Mouse (Mus musculus) inflammation-experienced regulatory T-cells, adult 6 months (primary cell): Measurements from ENCODE around the gene Maml3. TPM values are rescaled to one million over a fixed set of nuclear protein-coding genes. Genes with fewer than 3 reads are reported as not detected.

ENCODE experiments used
- ATAC-seq: one replicate; pipeline ENCODE4 v1.8.0; 2017
- polyA plus RNA-seq, 3 experiments: library from polyadenylated mRNA; unstranded; fragments of 100-300 nt; shearing (Covaris generic); gene quantifications; one replicate each; pipeline ENCODE4 v1.2.1; 2017

The Maml3 gene
- polyA plus RNA-seq, 3 experiments from 2014 or later = 0.68 to 2.2 TPM; not detected in 1

- no peak for ATAC-seq
These were observed 328.8 kb downstream of the Maml3 start for GRCm38 (mm10) chr3:51776018-51776611.

GRCm38 (mm10) chr3:51773587-51773986, 331.3 kb downstream of the Maml3 start:
- no peak for ATAC-seq

DNA sequence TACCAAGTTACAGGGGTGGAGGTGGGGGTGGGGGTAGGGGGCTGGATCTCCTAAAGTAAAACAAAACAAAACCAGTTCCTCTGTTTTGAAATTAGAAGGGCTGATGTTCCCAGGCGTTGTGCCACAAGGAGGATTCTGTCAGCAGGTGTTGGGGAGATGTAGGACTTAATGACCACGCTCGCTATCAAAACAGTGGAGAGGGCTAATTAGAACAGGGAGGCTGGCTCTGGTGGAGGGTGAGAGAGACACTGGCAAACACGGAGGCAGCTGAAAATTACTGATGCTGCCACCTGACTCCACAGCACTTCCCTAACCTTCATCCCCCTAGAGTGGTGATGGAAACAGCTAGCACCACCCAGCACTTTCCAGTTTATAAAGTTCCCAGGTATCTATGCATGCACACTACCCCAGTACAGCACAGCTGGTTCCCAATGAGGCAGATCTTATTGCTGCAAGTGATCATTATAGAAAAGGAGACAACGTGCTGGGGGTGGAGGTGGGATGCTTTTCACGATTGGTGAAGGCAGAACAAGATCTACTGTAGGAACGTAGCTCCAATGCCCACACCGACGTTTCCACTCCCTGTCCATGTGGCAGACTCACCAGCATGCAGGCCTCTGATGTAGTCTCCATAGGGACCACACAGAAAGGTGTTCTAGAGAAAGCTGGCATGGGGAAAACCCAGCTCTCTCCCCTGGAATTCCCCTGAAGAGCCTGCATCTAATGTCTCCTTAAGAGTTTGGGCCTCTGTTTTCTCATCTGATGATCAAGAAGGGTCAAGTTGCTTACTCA, 332.8 kb downstream of the Maml3 start:
- peak; percentile 62 for ATAC-seq

DNA sequence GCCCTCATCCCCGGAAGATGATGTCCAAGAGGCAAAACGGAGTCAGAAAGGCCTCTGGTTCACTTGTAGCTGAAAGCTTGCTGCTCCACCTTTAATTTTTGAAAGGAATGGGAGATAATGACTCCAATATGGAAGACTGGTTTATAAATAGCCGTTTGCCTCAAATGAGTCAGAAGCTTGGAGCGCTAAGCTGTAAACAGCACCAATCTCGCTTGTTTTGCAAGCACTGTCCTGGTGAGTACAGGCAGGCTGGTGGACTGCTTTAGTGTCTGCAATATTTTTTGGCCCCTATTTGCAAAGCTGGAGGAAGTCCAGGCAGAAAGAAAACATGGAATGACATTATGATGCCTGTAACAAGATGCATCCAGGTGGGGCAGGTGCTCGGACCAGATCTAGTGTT, 335.7 kb downstream of the Maml3 start:
- no peak for ATAC-seq

GRCm38 (mm10) chr3:51765220-51765923, 339.5 kb downstream of the Maml3 start:
- no peak for ATAC-seq

GRCm38 (mm10) chr3:51764175-51764574, 340.7 kb downstream of the Maml3 start:
- no peak for ATAC-seq

DNA sequence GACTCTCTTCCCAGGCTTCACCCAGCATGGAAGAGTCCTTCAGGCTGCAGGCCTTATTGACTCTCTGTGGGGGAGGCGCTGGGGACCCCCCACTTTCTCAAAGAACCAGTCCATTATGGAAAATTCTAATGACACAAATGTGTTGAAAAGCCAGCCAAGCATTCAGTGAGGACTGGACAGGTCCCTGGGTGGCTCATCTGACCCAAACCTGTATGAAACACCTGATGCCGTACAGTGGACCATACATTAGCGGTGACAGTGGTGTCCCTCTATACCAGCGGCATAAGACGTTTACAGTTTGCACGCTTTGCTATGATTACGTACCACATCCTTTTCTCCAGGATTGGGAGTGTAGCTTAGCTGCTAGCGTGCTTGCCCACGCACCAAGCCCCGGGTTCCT, 342.0 kb downstream of the Maml3 start:
- no peak for ATAC-seq

DNA sequence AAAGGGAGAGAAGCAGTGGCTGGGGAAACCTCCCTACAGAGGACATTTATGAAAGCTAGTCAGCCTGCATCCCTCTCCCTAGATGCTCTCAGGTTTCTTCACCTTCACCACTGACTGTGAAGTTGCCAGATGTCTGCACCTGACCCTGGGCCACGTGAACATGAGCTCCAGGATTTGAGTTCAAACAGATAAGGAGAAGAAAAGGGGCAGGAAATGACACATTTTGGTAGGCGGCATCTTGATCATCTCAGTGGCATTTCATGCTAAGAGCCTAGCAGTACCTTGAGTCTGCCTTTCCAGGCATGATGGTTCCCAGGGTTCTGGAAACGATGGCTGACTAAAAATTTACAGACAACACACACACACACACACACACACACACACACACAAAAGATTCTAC, 345.3 kb downstream of the Maml3 start:
- ATAC-seq = peak; percentile 61

DNA sequence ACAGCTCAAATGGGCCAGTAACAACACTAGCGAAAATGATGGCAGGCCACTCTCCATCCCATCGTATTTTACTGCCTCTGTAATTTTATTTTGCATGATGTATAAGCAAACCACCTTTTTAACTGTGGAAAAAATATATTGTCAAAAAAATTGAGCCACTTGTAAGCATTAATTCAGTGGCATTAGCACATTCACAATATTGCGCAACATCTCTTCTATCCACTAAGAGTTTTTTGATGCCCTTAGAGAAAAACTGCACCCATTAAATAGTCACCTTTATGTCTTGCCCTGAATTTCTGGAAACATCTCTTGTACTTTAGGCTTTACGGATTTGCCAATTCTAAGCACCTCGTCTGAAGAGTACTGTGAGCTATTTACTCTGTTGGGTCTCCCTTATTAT, 347.8 kb downstream of the Maml3 start:
- ATAC-seq = no peak

DNA sequence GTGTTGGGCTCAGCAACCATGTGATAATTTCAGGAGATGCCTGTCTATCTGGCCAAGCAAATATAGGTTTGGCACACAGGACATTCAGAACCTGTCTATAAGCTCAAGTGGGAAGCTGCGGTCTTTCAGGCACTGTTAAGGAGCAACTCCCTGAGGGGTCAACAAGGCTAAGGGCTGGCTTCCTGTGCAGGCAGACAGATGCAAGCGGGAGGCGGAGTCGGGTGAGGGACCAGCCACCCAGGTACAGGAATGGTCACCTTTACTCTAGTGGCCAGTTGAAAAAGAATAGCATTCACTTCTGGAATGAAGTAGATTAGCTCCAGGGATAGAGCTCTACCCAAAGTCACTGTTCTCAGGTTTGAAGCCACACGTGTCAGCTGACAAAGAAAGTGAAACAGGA, 348.6 kb downstream of the Maml3 start:
- ATAC-seq = no peak

GRCm38 (mm10) chr3:51753262-51753661, 351.6 kb downstream of the Maml3 start:
- ATAC-seq = no peak

- no peak for ATAC-seq
These were observed 353.4 kb downstream of the Maml3 start for GRCm38 (mm10) chr3:51751440-51751839.

DNA sequence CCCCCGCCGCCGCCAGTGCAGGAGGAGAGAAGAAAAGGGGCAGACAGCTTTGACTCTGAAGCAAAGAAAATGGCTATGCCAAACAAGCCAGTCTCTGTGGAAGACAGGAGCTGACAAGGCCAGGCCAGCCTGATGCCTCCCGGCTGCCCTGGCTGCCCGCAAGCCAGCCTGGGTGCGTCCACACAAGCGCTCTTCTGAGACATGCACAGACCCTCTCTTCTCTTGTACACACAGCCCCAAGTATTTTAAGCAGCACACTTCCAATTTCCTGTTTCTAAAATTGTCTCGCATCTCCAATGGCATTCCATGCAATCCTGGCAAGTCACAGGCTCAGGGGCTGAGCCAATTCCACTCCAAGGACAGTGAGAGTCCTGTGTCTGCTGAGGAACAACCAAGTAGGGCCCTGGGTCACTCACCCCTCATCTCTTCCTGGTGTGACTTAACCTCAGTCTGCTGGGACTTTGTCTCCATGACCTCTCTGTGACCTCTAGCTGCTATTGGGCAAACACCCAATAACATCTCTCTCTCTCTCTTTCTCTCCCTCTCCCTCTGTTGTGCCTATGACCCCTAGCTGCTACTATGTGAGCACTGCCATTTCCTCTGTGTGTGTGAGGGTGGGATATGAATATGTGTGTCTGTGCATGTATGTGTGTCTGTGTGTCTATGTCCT, 354.9 kb downstream of the Maml3 start:
- ATAC-seq = no peak

DNA sequence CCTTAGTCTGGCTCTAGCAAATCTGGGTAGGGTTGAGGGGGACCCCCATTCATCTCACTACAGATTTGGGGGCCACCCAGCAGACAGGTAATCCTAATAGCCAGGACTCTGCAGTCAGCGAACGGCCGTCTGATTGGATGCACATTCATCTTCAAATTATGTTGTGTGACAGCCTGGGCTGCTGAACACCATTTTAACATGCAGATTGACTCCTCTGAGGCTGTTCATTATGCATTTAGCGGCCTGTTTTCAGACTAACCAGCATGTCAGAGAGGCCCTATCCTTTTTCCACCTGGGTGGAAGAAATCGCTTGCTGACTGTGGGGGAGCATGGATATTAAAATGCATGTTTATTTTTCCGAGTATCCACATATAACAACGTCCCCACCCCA, 355.5 kb downstream of the Maml3 start:
- ATAC-seq = no peak

- ATAC-seq = no peak
These were observed 356.2 kb downstream of the Maml3 start for GRCm38 (mm10) chr3:51748436-51749376.

GRCm38 (mm10) chr3:51746816-51747215, 358.1 kb downstream of the Maml3 start:
- no peak for ATAC-seq

DNA sequence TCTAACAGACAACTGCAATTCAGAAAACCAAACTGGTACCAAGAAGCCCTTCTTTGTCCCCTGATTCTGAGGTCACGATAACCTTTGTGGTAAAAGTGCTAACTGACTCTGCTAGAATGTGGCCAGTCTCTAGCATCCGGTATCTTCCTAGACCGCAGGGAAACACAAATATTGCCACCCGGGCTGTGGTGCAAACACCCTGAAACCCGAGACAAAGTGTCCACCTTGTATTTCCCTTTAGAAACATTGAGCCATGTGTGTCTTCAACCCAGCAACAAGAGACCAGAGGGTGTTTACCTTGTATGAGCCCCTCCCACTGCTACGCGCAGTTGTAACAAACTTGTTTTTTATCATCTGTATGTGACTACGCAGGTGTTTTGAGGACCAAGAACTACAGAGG, 359.7 kb downstream of the Maml3 start:
- ATAC-seq = peak; percentile 81

GRCm38 (mm10) chr3:51744339-51744759, 360.5 kb downstream of the Maml3 start:
- ATAC-seq = peak; percentile 19

- ATAC-seq = no peak
These were observed 362.5 kb downstream of the Maml3 start for GRCm38 (mm10) chr3:51742405-51742804.

GRCm38 (mm10) chr3:51741824-51742223, 363.1 kb downstream of the Maml3 start:
- ATAC-seq = no peak

GRCm38 (mm10) chr3:51739835-51740112, 365.1 kb downstream of the Maml3 start:
- no peak for ATAC-seq
